Mouse (Mus musculus) ES-E14 (cell line): ENCODE results near the gene Gm17416.

Experiments
- CHD2 ChIP-seq: IDR thresholded peaks from 2 replicates; pipeline ENCODE4 v1.6.1; 2014; ENCODE audit warnings: mild to moderate bottlenecking, low read depth, low read length, inconsistent platforms
- HCFC1 ChIP-seq: IDR thresholded peaks from 2 replicates; pipeline ENCODE4 v1.6.1; 2012; ENCODE audit warnings: low read length, inconsistent platforms, borderline replicate concordance; ENCODE audit not compliant: insufficient read depth
- MAFK ChIP-seq: IDR thresholded peaks from 2 replicates; pipeline ENCODE4 v1.6.1; 2014; ENCODE audit warnings: mild to moderate bottlenecking, low read depth, low read length, inconsistent platforms; ENCODE audit not compliant: insufficient read depth
- ZC3H11A ChIP-seq: IDR thresholded peaks from 2 replicates; pipeline ENCODE4 v1.6.1; 2012; ENCODE audit warnings: low read depth, mild to moderate bottlenecking, inconsistent platforms, low read length, borderline replicate concordance
- ZNF384 ChIP-seq: IDR thresholded peaks from 2 replicates; pipeline ENCODE4 v1.6.1; 2012; ENCODE audit warnings: low read depth, low read length, inconsistent platforms

- TF ChIP-seq ZC3H11A (no peak), ZNF384 (no peak), CHD2 (no peak), HCFC1 (no peak), MAFK (no peak)
These were observed 25.7 kb upstream of the Gm17416 start for GRCm38 (mm10) chr2:152543478-152543877.
